Mouse (Mus musculus) cortical plate, adult 2 months (tissue): ENCODE results near the gene Tatdn2.

ENCODE experiments used
- CTCF ChIP-seq: fragments of 200-500 bp; IDR thresholded peaks from 2 replicates; pipeline ENCODE4 v1.5.1; 2011; ENCODE audit warnings: mild to moderate bottlenecking, control low read depth, low read length; ENCODE audit not compliant: insufficient read depth; ENCODE audit errors: extremely low read depth
- POLR2A ChIP-seq: fragments of 200-500 bp; IDR thresholded peaks from 2 replicates; pipeline ENCODE4 v1.6.1; 2011; ENCODE audit warnings: mild to moderate bottlenecking, low read length, control low read depth; ENCODE audit not compliant: insufficient read depth; ENCODE audit errors: extremely low read depth

- TF ChIP-seq POLR2A (no peak), CTCF (no peak)
These were observed 36.1 kb upstream of the Tatdn2 start for GRCm38 (mm10) chr6:113660492-113661352.
